8 mouse cellular contexts compared by ENCODE assay signal in the genomic region with DNA sequence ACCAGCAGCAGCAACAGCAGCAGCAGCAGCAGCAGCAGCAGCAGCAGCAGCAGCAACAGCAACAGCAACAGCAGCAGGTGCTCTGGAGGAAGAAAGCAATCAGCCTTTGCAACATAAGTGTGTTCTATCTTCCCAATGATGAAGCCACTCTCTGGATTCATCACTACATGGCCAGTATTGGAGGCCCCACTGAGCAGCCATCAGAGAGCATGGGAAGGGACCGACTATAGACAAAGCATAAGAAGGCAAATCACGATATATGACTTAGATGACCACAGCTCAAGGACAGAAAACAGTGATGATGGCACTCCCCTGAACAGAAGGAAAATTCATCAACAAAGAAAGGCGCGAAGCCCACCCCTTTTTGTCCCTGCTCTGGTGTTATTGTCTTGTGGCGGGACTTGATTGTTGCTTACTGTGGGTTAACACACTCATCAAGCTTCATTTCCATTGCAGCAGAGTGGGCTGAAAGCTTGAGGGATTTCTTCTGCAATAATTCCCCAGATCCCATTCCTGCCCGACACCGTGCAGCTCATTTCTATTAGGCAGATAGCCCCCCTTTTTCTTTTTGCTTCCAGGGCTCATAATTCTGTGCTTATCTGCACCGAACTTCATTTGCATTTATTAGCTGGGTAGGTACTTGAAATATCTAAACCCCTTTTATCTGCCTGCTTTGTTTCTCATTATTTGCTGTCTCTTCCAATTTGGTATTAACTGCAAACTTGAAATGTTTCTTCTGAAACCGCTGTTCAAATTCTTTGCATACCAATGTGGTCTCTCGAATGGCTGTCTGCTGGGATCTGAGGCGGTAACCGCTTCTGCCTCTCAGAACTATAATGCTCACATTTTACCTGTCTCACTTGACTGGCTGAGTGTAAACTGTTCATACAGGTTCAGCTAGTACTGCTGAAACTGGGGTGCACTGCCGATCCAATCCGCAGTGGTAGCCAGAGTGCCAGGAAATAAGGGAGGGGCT.
DNase-seq lines count a peak whose midpoint lies in the region; ATAC-seq and TF ChIP-seq lines count a peak whose summit lies in the region.
"Had no signal": no experiment of that assay in that cellular context is flagged by ENCODE, and none has a peak within 500 bp of the region (broad histone marks: within the 10 kb centered on the region; RNA-seq: fewer than 3 reads in every experiment).

No protein-coding gene starts in this region.

- ATAC-seq in lung, embryonic 14.5 days (ENCODE audit: insufficient read depth), result peak; percentile 91
- ATAC-seq in embryonic facial prominence, embryonic 13.5 days (ENCODE audit: insufficient number of reproducible peaks, insufficient read depth, low FRiP score, low TSS enrichment, low read depth), result peak; percentile 72
- peak; percentile 80 for ATAC-seq in hindbrain, embryonic 15.5 days (ENCODE audit: low FRiP score, low read depth)
- ATAC-seq in neural tube, embryonic 14.5 days (ENCODE audit: low read depth), result peak; percentile 78

- no peak overlapping the region for H3K4me3 ChIP-seq in lung, embryonic 14.5 days (ENCODE audit: low read depth, low read length)
- no peak overlapping the region for H3K4me3 ChIP-seq in embryonic facial prominence, embryonic 13.5 days
- H3K4me3 ChIP-seq in hindbrain, embryonic 15.5 days, result no peak overlapping the region
- no peak overlapping the region for H3K4me3 ChIP-seq in neural tube, embryonic 14.5 days (ENCODE audit: low read depth, low read length)

- 50% methylated on average over 14 of the region's 14 CpGs for WGBS in lung, embryonic 14.5 days
- WGBS in embryonic facial prominence, embryonic 13.5 days, result 37% methylated on average over 14 of the region's 14 CpGs
- 58% methylated on average over 14 of the region's 14 CpGs for WGBS in hindbrain, embryonic 15.5 days
- 52% methylated on average over 14 of the region's 14 CpGs for WGBS in neural tube, embryonic 14.5 days

- no peaks in the 10 kb centered on the region for H3K9me3 ChIP-seq in lung, embryonic 14.5 days (ENCODE audit: low read depth, low read length)
- no peaks in the 10 kb centered on the region for H3K9me3 ChIP-seq in embryonic facial prominence, embryonic 13.5 days
- no peaks in the 10 kb centered on the region for H3K9me3 ChIP-seq in hindbrain, embryonic 15.5 days
- no peaks in the 10 kb centered on the region for H3K9me3 ChIP-seq in neural tube, embryonic 14.5 days (ENCODE audit: control insufficient read depth, low read length)

- no peak overlapping the region for H3K9ac ChIP-seq in lung, embryonic 14.5 days
- no peak overlapping the region for H3K9ac ChIP-seq in embryonic facial prominence, embryonic 13.5 days
- no peak overlapping the region for H3K9ac ChIP-seq in hindbrain, embryonic 15.5 days
- H3K9ac ChIP-seq in neural tube, embryonic 14.5 days (replicated peaks; ENCODE audit: low read depth, low read length), result no peak overlapping the region

- H3K4me2 ChIP-seq in lung, embryonic 14.5 days, result peak overlapping the region; percentile 27; the same call in 1 of the 2 replicates
- H3K4me2 ChIP-seq in embryonic facial prominence, embryonic 13.5 days, result peak overlapping the region; percentile 43
- H3K4me2 ChIP-seq in hindbrain, embryonic 15.5 days, result peak overlapping the region; percentile 13; the same call in 1 of the 2 replicates
- no peak overlapping the region for H3K4me2 ChIP-seq in neural tube, embryonic 14.5 days (ENCODE audit: low read depth, low read length)

- peak; percentile 57 for DNase-seq in lung, embryonic 14.5 days
- DNase-seq in lung, postnatal 36 days, result no peak
- no peak for DNase-seq in urinary bladder, adult 18-20 months (ENCODE audit: low spot score in 2 of 2)
- DNase-seq in cerebellum, adult 8-10 months, result no peak
- DNase-seq: lung, adult 2 months had no signal

- H3K27ac ChIP-seq in lung, embryonic 14.5 days (ENCODE audit: low read depth), result peak overlapping the region; percentile 30; the same call in 1 of the 2 replicates
- H3K27ac ChIP-seq in embryonic facial prominence, embryonic 13.5 days, result peak overlapping the region; percentile 28; the same call in 1 of the 2 replicates
- H3K27ac ChIP-seq in hindbrain, embryonic 15.5 days (replicated peaks), result peak overlapping the region; percentile 73
- peak overlapping the region; percentile 69 for H3K27ac ChIP-seq in neural tube, embryonic 14.5 days (ENCODE audit: low read depth, low read length)

- TF ChIP-seq CTCF in lung, embryonic 14.5 days (IDR thresholded peaks at IDR 0.05; ENCODE audit: low read depth), result no peak

- no peaks in the 10 kb centered on the region for H3K36me3 ChIP-seq in lung, embryonic 14.5 days (ENCODE audit: insufficient read depth)
- no peaks in the 10 kb centered on the region for H3K36me3 ChIP-seq in embryonic facial prominence, embryonic 13.5 days
- H3K36me3 ChIP-seq in hindbrain, embryonic 15.5 days, result no peaks in the 10 kb centered on the region
- no peaks in the 10 kb centered on the region for H3K36me3 ChIP-seq in neural tube, embryonic 14.5 days (ENCODE audit: control insufficient read depth, insufficient read depth, low read length)

- H3K4me1 ChIP-seq in lung, embryonic 14.5 days (ENCODE audit: insufficient read depth), result no peaks in the 10 kb centered on the region
- H3K4me1 ChIP-seq in embryonic facial prominence, embryonic 13.5 days, result peaks cover 11% of the 10 kb centered on the region
- H3K4me1 ChIP-seq in hindbrain, embryonic 15.5 days (replicated peaks), result peaks cover 7% of the 10 kb centered on the region; the same call in 1 of the 2 replicates
- no peaks in the 10 kb centered on the region; the same call in 1 of the 2 replicates for H3K4me1 ChIP-seq in neural tube, embryonic 14.5 days (ENCODE audit: control insufficient read depth, insufficient read depth, low read length)

- no peaks in the 10 kb centered on the region for H3K27me3 ChIP-seq in lung, embryonic 14.5 days (ENCODE audit: insufficient read depth, low read length)
- no peaks in the 10 kb centered on the region for H3K27me3 ChIP-seq in embryonic facial prominence, embryonic 13.5 days
- H3K27me3 ChIP-seq in hindbrain, embryonic 15.5 days, result no peaks in the 10 kb centered on the region
- no peaks in the 10 kb centered on the region for H3K27me3 ChIP-seq in neural tube, embryonic 14.5 days (ENCODE audit: control insufficient read depth, insufficient read depth, low read length)
